Mouse (Mus musculus) midbrain, postnatal 0 days (tissue): Measurements from ENCODE around the gene Spice1. TPM values are rescaled to one million over a fixed set of nuclear protein-coding genes. Genes with fewer than 3 reads are reported as not detected.

ENCODE experiments used
- ATAC-seq: fragments of 200-750 bp; cut with Nextera tagmentation; 2 replicates; pipeline ENCODE4 v1.8.0; 2017; ENCODE audit warnings: moderate number of reproducible peaks, mild to moderate bottlenecking, moderate TSS enrichment, moderate library complexity; ENCODE audit not compliant: low FRiP score
- DNase-seq: peaks from one replicate; pipeline ENCODE4 v3.0.0-alpha.2; 2015; ENCODE audit warnings: low spot score
- H3K27ac ChIP-seq: fragments of 300-500 bp; sonication (generic); 2 replicates; pipeline ENCODE4 v1.5.1; 2014; ENCODE audit warnings: low read depth, mild to moderate bottlenecking, low read length, mixed read lengths
- H3K27me3 ChIP-seq: fragments of 300-500 bp; sonication (generic); 2 replicates; pipeline ENCODE4 v1.6.1; 2014; ENCODE audit warnings: low read length, control low read depth, mixed read lengths; ENCODE audit not compliant: insufficient read depth
- H3K36me3 ChIP-seq: fragments of 300-500 bp; sonication (generic); 2 replicates; pipeline ENCODE4 v1.6.1; 2014; ENCODE audit warnings: low read length, control low read depth, mixed read lengths; ENCODE audit not compliant: insufficient read depth
- H3K4me1 ChIP-seq: fragments of 300-500 bp; sonication (generic); 2 replicates; pipeline ENCODE4 v1.6.1; 2014; ENCODE audit warnings: mild to moderate bottlenecking, control low read depth, antibody characterized with exemption, low read length, mixed read lengths; ENCODE audit not compliant: insufficient read depth
- H3K4me2 ChIP-seq: fragments of 300-500 bp; sonication (generic); 2 replicates; pipeline ENCODE4 v1.6.1; 2014; ENCODE audit warnings: low read depth, mild to moderate bottlenecking, low read length, mixed read lengths; ENCODE audit not compliant: poor library complexity, severe bottlenecking
- H3K4me3 ChIP-seq: fragments of 300-500 bp; sonication (generic); 2 replicates; pipeline ENCODE4 v1.5.1; 2014; ENCODE audit warnings: low read depth, mild to moderate bottlenecking, low read length, moderate library complexity
- H3K9ac ChIP-seq: fragments of 300-500 bp; sonication (generic); replicated peaks from 2 replicates; pipeline ENCODE4 v1.6.1; 2014; ENCODE audit warnings: mild to moderate bottlenecking, low read length, moderate library complexity, mixed read lengths; ENCODE audit not compliant: poor library complexity, severe bottlenecking
- H3K9me3 ChIP-seq: fragments of 300-500 bp; sonication (generic); 2 replicates; pipeline ENCODE4 v1.6.1; 2016; ENCODE audit warnings: low read length, control low read depth
- CTCF ChIP-seq: IDR thresholded peaks from 2 replicates; pipeline ENCODE4 v1.5.1; 2016; ENCODE audit warnings: antibody characterized with exemption, mild to moderate bottlenecking
- WGBS: fragments of 180-500 bp; shearing (Covaris S2); extraction: QIAGEN DNeasy Blood & Tissue Kit; methylation state at CpG from one replicate; pipeline ENCODE4 v1.1.7; 2014; 5-methylcytosine and 5-hydroxymethylcytosine counted together
- polyA plus RNA-seq: library from polyadenylated mRNA; unstranded; fragments of >200 nt; fragmentation: Nextera tagmentation; extraction: Ambion mirVana; gene quantifications from 2 replicates; pipeline ENCODE4 v1.2.1, GENCODE M21; 2015
- total RNA-seq: library from RNA; depleted of rRNA; stranded (reverse); fragments of >200 nt; gene quantifications from 2 replicates; pipeline ENCODE4 v1.2.3, GENCODE M21; 2014

The Spice1 gene
- total and polyA plus RNA-seq, 2 experiments from 2014 or later: 10.9 to 14.0 TPM

DNA sequence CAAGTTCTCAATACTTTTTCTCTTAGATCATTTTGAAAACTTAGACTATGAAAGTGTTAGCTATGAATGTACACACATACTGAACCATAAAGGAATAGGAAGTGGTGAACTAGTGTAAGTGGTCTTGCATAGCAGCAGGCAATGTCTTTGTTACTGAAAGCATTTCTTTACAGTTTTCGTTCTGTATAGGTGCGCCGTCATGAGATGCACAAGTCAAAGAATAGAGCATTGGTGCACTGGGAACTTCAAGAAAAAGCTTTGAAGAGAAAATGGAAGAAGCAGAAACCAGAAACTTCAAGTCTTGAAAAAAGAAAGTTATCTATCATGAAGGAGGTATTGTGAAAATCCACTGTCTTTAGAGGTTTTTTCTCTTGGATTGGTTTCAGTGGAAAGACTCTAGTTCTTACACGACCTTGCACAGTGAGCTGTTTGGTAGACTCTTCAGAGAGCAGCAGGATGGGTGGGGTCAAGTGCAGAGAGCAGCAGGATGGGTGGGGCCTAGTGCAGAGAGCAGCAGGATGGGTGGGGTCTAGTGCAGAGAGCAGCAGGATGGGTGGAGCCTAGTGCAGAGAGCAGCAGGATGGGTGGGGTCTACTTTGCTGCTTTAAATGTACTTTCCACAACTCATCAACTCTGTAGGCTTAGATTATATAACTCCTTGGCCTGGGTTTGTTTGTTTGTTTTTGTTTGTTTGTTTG lies 10.8 kb downstream of the Spice1 start:
- Histone ChIP-seq H3K4me3 (no peak overlapping the region), H3K27me3 (no peaks in the 10 kb centered on the region), H3K27ac (no peak overlapping the region), H3K4me1 (no peaks in the 10 kb centered on the region), H3K36me3 (0 out of 2 replicates have a peak, but pooled peaks cover 3% of the 10 kb centered on the region), H3K9ac (no peak overlapping the region), H3K9me3 (no peaks in the 10 kb centered on the region), H3K4me2 (no peak overlapping the region)
- no peak for TF ChIP-seq CTCF
- no peak for ATAC-seq
- DNase-seq: no peak
- WGBS: 78% methylated on average over 4 of the region's 4 CpGs

DNA sequence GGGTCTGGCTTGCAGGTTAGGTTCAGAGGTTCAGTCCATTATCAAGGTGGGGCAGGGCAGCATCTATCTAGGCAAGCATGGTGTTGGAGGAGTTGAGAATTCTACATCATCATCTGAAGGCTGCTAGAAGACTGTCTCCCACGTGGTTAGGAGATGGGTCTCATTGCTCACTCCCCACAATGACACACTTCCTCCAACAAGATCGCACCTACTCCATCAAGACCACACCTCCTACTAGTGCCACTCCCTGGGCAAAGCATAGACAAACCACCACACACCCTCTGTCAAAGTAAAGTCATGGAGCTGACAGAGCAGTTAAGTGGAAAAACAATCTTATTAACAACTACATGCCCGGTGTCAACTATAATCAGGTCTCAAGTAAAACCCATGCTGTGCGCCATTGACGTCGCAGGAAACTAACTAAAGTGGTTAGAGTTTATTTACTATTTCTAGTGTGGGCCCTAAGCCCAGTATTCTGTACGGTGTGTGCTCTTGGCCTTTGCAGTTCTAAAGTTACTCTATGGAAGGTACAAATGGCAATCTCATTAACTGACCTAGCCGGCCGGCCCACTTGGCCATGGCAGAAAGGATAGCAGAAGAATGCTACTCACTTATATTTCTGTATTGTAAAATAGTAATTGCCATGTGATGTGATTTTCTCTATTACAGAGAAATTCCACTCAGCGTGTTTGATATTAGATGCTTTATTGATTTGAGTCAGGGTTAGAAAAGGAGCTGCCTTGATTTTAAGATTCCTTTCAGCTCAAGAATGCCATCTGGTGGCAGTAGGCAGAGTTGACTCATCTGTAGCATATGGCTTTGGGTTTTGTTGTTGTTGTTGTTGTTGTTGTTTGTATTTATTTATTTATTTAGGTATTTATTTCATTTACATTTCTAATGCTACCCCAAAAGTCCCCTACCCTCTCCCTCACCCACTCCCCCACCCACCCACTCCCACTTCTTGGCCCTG lies 15.3 kb downstream of the Spice1 start:
- ATAC-seq (peak; percentile 54; the same call in 1 of the 2 replicates), DNase-seq (peak; percentile 53)
- Histone ChIP-seq H3K27me3 (no peaks in the 10 kb centered on the region), H3K9ac (no peak overlapping the region), H3K4me1 (no peaks in the 10 kb centered on the region), H3K9me3 (no peaks in the 10 kb centered on the region), H3K27ac (no peak overlapping the region), H3K4me3 (no peak overlapping the region), H3K4me2 (no peak overlapping the region), H3K36me3 (0 out of 2 replicates have a peak, but pooled peaks cover 6% of the 10 kb centered on the region)
- TF ChIP-seq CTCF: peak; percentile 81
- 87% methylated on average over 10 of the region's 10 CpGs for WGBS

DNA sequence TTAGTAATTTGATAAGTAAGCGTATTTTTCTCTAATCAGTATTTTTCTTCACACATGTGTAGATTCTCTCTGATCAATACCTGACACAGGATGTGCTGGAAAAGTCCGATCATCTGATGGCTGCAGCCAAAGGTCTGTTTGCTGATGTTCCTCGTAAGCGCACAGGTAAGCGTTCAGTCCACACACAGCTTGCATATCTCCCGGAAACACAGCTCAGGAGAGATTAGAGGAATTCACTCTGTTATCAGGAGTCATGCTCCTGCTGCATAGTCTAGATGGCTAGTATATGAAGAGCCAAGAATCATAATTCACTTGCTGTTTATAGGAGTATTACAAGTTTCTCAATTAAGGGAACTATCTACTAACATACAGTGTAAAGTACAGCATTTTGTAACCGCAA lies 18.6 kb downstream of the Spice1 start:
- Histone ChIP-seq H3K36me3 (peaks cover 6% of the 10 kb centered on the region; the same call in 1 of the 2 replicates), H3K4me3 (no peak overlapping the region), H3K4me2 (no peak overlapping the region), H3K9me3 (no peaks in the 10 kb centered on the region), H3K27ac (no peak overlapping the region), H3K27me3 (no peaks in the 10 kb centered on the region), H3K4me1 (no peaks in the 10 kb centered on the region), H3K9ac (no peak overlapping the region)
- no peak for DNase-seq
- TF ChIP-seq CTCF: no peak
- ATAC-seq: no peak
- WGBS: 95% methylated on average over 7 of the region's 7 CpGs

DNA sequence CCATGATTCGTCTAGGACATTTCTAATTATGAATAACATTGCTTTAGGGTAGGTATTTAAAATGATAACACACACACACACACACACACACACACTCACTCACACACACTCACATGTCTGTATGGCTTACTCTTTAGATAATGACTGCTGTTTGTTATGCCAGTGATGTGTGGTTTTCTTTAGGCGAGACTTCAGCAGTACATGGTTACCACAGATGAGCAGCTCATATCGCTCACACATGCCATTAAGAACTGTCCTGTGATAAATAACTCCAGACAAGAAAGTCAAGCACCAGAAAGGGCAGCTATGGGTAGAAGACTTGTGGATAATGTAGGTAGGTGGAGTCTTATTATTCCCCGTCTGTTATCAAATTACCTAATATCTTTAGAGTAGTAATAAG lies 28.5 kb downstream of the Spice1 start:
- Histone ChIP-seq H3K4me3 (no peak overlapping the region), H3K4me1 (no peaks in the 10 kb centered on the region), H3K36me3 (no peaks in the 10 kb centered on the region), H3K27ac (no peak overlapping the region), H3K27me3 (no peaks in the 10 kb centered on the region), H3K4me2 (no peak overlapping the region), H3K9me3 (no peaks in the 10 kb centered on the region), H3K9ac (no peak overlapping the region)
- WGBS: 93% methylated on average over 4 of the region's 4 CpGs
- TF ChIP-seq CTCF: no peak
- DNase-seq (no peak), ATAC-seq (no peak)

- H3K27me3 ChIP-seq: no peaks in the 10 kb centered on the region
- H3K27ac ChIP-seq: no peak overlapping the region
- TF ChIP-seq CTCF: no peak
- H3K9me3 ChIP-seq: no peaks in the 10 kb centered on the region
- WGBS: 62% methylated on average over 4 of the region's 4 CpGs
- ATAC-seq (no peak), DNase-seq (no peak)
- H3K36me3 ChIP-seq: no peaks in the 10 kb centered on the region
- H3K4me1 ChIP-seq: no peaks in the 10 kb centered on the region
- no peak overlapping the region for H3K4me3 ChIP-seq
- H3K9ac ChIP-seq: no peak overlapping the region
- no peak overlapping the region for H3K4me2 ChIP-seq
These were observed 33.1 kb downstream of the Spice1 start for GRCm38 (mm10) chr16:44380006-44380405.

- WGBS: 20% methylated on average over 5 of the region's 5 CpGs
- TF ChIP-seq CTCF: no peak
- H3K36me3 ChIP-seq: no peaks in the 10 kb centered on the region
- H3K27ac ChIP-seq: no peak overlapping the region
- no peak overlapping the region for H3K4me3 ChIP-seq
- no peak for DNase-seq
- H3K4me2 ChIP-seq: no peak overlapping the region
- no peak for ATAC-seq
- H3K27me3 ChIP-seq: no peaks in the 10 kb centered on the region
- no peak overlapping the region for H3K9ac ChIP-seq
- H3K9me3 ChIP-seq: no peaks in the 10 kb centered on the region
- no peaks in the 10 kb centered on the region for H3K4me1 ChIP-seq
These were observed 34.7 kb downstream of the Spice1 start for GRCm38 (mm10) chr16:44381578-44381977.
